In the genomic region with DNA sequence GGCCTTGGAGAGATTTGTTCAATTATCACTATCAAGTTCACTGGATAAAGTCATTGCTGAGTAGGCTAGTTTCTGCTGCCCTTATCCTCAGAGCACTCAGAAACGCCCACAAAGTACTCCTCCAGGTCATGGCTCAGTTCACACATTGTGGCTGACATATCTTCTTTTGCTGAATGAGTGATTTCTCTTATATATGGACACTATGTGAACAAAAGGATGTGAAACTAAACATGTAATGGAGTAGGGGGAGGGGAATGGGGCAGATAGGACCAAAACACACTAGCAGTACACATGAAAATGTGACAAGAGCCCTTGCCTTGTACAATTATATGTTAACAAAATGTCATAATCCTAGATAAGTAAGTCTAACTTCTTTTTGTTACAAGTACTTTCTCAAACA, we compare ENCODE assay signal across 18 mouse cellular contexts. TPM values are rescaled to one million over a fixed set of nuclear protein-coding genes. Genes with fewer than 3 reads are reported as not detected.
DNase-seq lines count a peak whose midpoint lies in the region; TF ChIP-seq lines count a peak whose summit lies in the region.
"Had no signal": no experiment of that assay in that cellular context is flagged by ENCODE, and none has a peak within 500 bp of the region (broad histone marks: within the 10 kb centered on the region; RNA-seq: fewer than 3 reads in every experiment).

No protein-coding gene starts in this region.

- peaks cover 7% of the 10 kb centered on the region for H3K9me3 ChIP-seq in CH12.LX (replicated peaks; ENCODE audit: low read length)
- H3K9me3 ChIP-seq: embryonic facial prominence, embryonic 10.5 days; forebrain, embryonic 13.5 days; hindbrain, embryonic 12.5 days had no signal

- H3K79me2 ChIP-seq in CH12.LX (replicated peaks; ENCODE audit: control insufficient read depth, extremely low read depth, insufficient read depth, poor library complexity, severe bottlenecking), result no peaks in the 10 kb centered on the region

- no peak overlapping the region for H3K4me3 ChIP-seq in spleen, adult 2 months (ENCODE audit: extremely low read depth, insufficient read depth, insufficient read length)
- H3K4me3 ChIP-seq in CH12.LX (replicated peaks in 1 of 3; ENCODE audit: low read depth in 2 of 3, low read length in 2 of 3, poor library complexity in 1 of 3), result no peak overlapping the region
- H3K4me3 ChIP-seq: embryonic facial prominence, embryonic 10.5 days; forebrain, embryonic 13.5 days; hindbrain, embryonic 12.5 days had no signal

- no peak for TF ChIP-seq RAD21 in CH12.LX (IDR thresholded peaks at IDR 0.05; ENCODE audit: low read depth, low read length)

- no peak for TF ChIP-seq POLR2A in spleen, adult 2 months (IDR thresholded peaks at IDR 0.05; ENCODE audit: low read depth, low read length)
- no peak for TF ChIP-seq POLR2A in CH12.LX (IDR thresholded peaks at IDR 0.05; ENCODE audit: low read depth, low read length)

- peaks cover 2% of the 10 kb centered on the region for H3K36me3 ChIP-seq in spleen, adult 2 months (ENCODE audit: control insufficient read depth, insufficient read depth, low read length)
- peaks cover 2 to 15% of the 10 kb centered on the region in 2 experiments for H3K36me3 ChIP-seq in CH12.LX (replicated peaks in 1 of 2; ENCODE audit: control insufficient read depth in 1 of 2, insufficient read depth in 1 of 2, low read length in 1 of 2)

- WGBS in spleen, adult 2 months, result 15% methylated on average over 1 of the region's 1 CpGs

- no peaks in the 10 kb centered on the region for H3K27me3 ChIP-seq in spleen, adult 2 months (ENCODE audit: control insufficient read depth, insufficient read depth, low read length)
- H3K27me3 ChIP-seq in CH12.LX (replicated peaks), result no peaks in the 10 kb centered on the region
- H3K27me3 ChIP-seq: forebrain, embryonic 13.5 days; hindbrain, embryonic 12.5 days had no signal

- no peak overlapping the region for H3K9ac ChIP-seq in CH12.LX (ENCODE audit: insufficient read depth, low read depth)
- H3K9ac ChIP-seq: forebrain, embryonic 13.5 days; forebrain, postnatal 0 days; hindbrain, embryonic 12.5 days had no signal

- H3K27ac ChIP-seq in spleen, adult 2 months (ENCODE audit: insufficient read depth, low read length), result no peak overlapping the region
- no peak overlapping the region for H3K27ac ChIP-seq in CH12.LX (ENCODE audit: insufficient read depth, low read depth)
- H3K27ac ChIP-seq: embryonic facial prominence, embryonic 10.5 days; forebrain, embryonic 13.5 days; hindbrain, embryonic 12.5 days had no signal

- in situ Hi-C loops in CH12.LX (cut with MboI; ENCODE audit: low pct_ligation_motif_present, low pct_unique_long_range_greater_than_20kb, low sequenced_read_pairs), result no loop called here

- intact Hi-C loops in gastrocnemius, postnatal 36 days (cut with DNase I), result no loop called here

- TF ChIP-seq EP300 in CH12.LX (IDR thresholded peaks at IDR 0.05; ENCODE audit: low read length), result no peak

- dilution Hi-C loops in CH12.LX (cut with MboI; ENCODE audit: extremely low pct_ligation_motif_present, extremely low pct_unique_long_range_greater_than_20kb, low sequenced_read_pairs), result no loop called here

- no peaks in the 10 kb centered on the region; the same call in 1 of the 2 replicates for H3K4me1 ChIP-seq in spleen, adult 2 months (ENCODE audit: control insufficient read depth, insufficient read depth, insufficient read length)
- H3K4me1 ChIP-seq in CH12.LX (ENCODE audit: control insufficient read depth in 1 of 2, insufficient read depth in 2 of 2), result peaks cover 0 to 8% of the 10 kb centered on the region in 2 experiments; a peak in 1 of 4 replicates
- H3K4me1 ChIP-seq: embryonic facial prominence, embryonic 10.5 days; forebrain, embryonic 13.5 days; hindbrain, embryonic 12.5 days had no signal

- DNase-seq in heart, adult 11 months, result peak; percentile 12
- no peak for DNase-seq in heart, adult 9 months (ENCODE audit: low spot score in 2 of 2)
- DNase-seq in spleen, adult 2 months (ENCODE audit: low read depth in 1 of 2, low spot score in 2 of 2), result peak; percentile 9
- no peak for DNase-seq in spleen, postnatal 4 days (ENCODE audit: low spot score in 2 of 2)
- DNase-seq in CH12.LX (ENCODE audit: extremely low read depth), result peak; percentile 21
- no peak for DNase-seq in thymus, postnatal 0 days (ENCODE audit: low spot score)
- DNase-seq in gastrocnemius, postnatal 36 days, result no peak
- DNase-seq: adrenal gland, adult 2 months; adrenal gland, postnatal 25 days; cerebellum, adult 18-20 months; cerebellum, adult 9-11 months; forebrain, postnatal 0 days; gastrocnemius, postnatal 25 days; heart, postnatal 10 days; heart, postnatal 4 days had no signal

- H3K4me2 ChIP-seq in CH12.LX (ENCODE audit: insufficient read depth, low read depth, poor library complexity, severe bottlenecking), result no peak overlapping the region
- H3K4me2 ChIP-seq: forebrain, embryonic 13.5 days; hindbrain, embryonic 12.5 days had no signal

- TF ChIP-seq CTCF in spleen, adult 2 months (IDR thresholded peaks at IDR 0.05; ENCODE audit: extremely low read depth, insufficient read depth, insufficient read length, insufficient replicate concordance), result no peak
- no peak for TF ChIP-seq CTCF in CH12.LX (conservative IDR thresholded peaks at IDR 0.05 in 1 of 2, IDR thresholded peaks at IDR 0.05 in 1 of 2; ENCODE audit: low read depth in 2 of 2, low read length in 2 of 2)

TF ChIP-seq in CH12.LX, 34 proteins besides CTCF, POLR2A, EP300 and RAD21:
- TF ChIP-seq ZKSCAN1 (IDR thresholded peaks at IDR 0.05; ENCODE audit: borderline replicate concordance, low read depth, low read length) (no peak), MAFK (IDR thresholded peaks at IDR 0.05; ENCODE audit: insufficient replicate concordance, low read length) (0 out of 2 replicates have a peak, but pooled peaks have one; percentile 36)

RNA-seq across cellular contexts. Expression of gene Cdkn2aip, which starts 11.4 kb away (rescaled TPM):
- 11.2 and 21.8 TPM in 2 replicates for polyA plus RNA-seq in spleen, adult 2 months (2012; rRNA removed)
- total RNA-seq in CH12.LX (2012; rRNA removed), result 6.7 and 8.7 TPM in 2 replicates
- 14.7 and 15.5 TPM in 2 replicates for total RNA-seq in CH12.LX (2014; rRNA removed)
- 6.9 and 7.1 TPM in 2 replicates for polyA plus RNA-seq in CH12.LX (2012; ENCODE audit: insufficient read length, low read depth)
- polyA plus RNA-seq in thymus, postnatal 0 days (2015; fragmentation: Nextera tagmentation; extraction: Ambion mirVana), result 36.1 and 36.5 TPM in 2 replicates
- 1 to 10 TPM; 5.0 TPM for total RNA-seq in gastrocnemius, postnatal 36 days (2021)

RNA-seq across cellular contexts. Expression of gene Ing2, which starts 27.0 kb away (rescaled TPM):
- 1.7 and 2.6 TPM in 2 replicates for polyA plus RNA-seq in spleen, adult 2 months (2012; rRNA removed)
- total RNA-seq in CH12.LX (2012; rRNA removed), result 5.9 and 7.2 TPM in 2 replicates
- 16.8 and 21.4 TPM in 2 replicates for total RNA-seq in CH12.LX (2014; rRNA removed)
- 22.0 and 25.1 TPM in 2 replicates for polyA plus RNA-seq in CH12.LX (2012; ENCODE audit: insufficient read length, low read depth)
- polyA plus RNA-seq in thymus, postnatal 0 days (2015; fragmentation: Nextera tagmentation; extraction: Ambion mirVana), result 16.9 and 21.5 TPM in 2 replicates
- 10 to 100 TPM; 13.5 to 15.6 TPM for total RNA-seq in gastrocnemius, postnatal 36 days (2021)

Comparison
In these comparisons a context has a peak if more than half of its experiments do, and no peak if none do; other contexts are left out.
1. DNase-seq: peak in heart, adult 11 months (single experiment), spleen, adult 2 months (2 of 2) and CH12.LX (single experiment); none in heart, adult 9 months (0 of 2), spleen, postnatal 4 days (0 of 2), thymus, postnatal 0 days (single experiment) and gastrocnemius, postnatal 36 days (0 of 2).